Mouse (Mus musculus) MEL (cell line): ENCODE data around the gene Abl2. TPM values are rescaled to one million over a fixed set of nuclear protein-coding genes. Genes with fewer than 3 reads are reported as not detected.

Experiments
- DNase-seq: peaks from one replicate; pipeline ENCODE4 v3.0.0; 2011; ENCODE audit warnings: low read depth, low spot score
- H3K27ac ChIP-seq: 2 replicates; pipeline ENCODE4 v1.5.1; 2012; ENCODE audit warnings: low read depth, mild to moderate bottlenecking, control low read depth, low read length, moderate library complexity; ENCODE audit not compliant: control insufficient read depth
- H3K27me3 ChIP-seq, 2 experiments: fragments of 150-350 bp in 1 of 2; sonication (generic) in 1 of 2; 2 replicates each; pipeline ENCODE4 v1.6.1; 2012; ENCODE audit warnings: low read length in 2 of 2, mild to moderate bottlenecking in 2 of 2, improper control_type of control experiment in 1 of 2, moderate library complexity in 1 of 2; ENCODE audit not compliant: insufficient read depth in 2 of 2, control insufficient read depth in 1 of 2
- H3K36me3 ChIP-seq, 2 experiments: 2 replicates each; pipeline ENCODE4 v1.6.1; 2012 to 2014; ENCODE audit warnings: low read length in 2 of 2, improper control_type of control experiment in 1 of 2, inconsistent platforms in 1 of 2, mild to moderate bottlenecking in 1 of 2; ENCODE audit not compliant: insufficient read depth in 2 of 2, control insufficient read depth in 1 of 2
- H3K4me1 ChIP-seq, 2 experiments: fragments of 150-350 bp in 1 of 2; sonication (generic) in 1 of 2; 2 replicates each; pipeline ENCODE4 v1.6.1; 2012; ENCODE audit warnings: low read length in 2 of 2, improper control_type of control experiment in 1 of 2, mild to moderate bottlenecking in 1 of 2; ENCODE audit not compliant: insufficient read depth in 2 of 2, control insufficient read depth in 1 of 2
- H3K4me3 ChIP-seq, 2 experiments: fragments of 150-350 bp in 1 of 2; sonication (generic) in 1 of 2; 2 replicates each; pipeline ENCODE4 v1.5.1; 2012; ENCODE audit warnings: low read depth in 2 of 2, low read length in 2 of 2, mild to moderate bottlenecking in 2 of 2, moderate library complexity in 2 of 2, control low read depth in 1 of 2, improper control_type of control experiment in 1 of 2; ENCODE audit not compliant: control insufficient read depth in 1 of 2, insufficient read depth in 1 of 2
- H3K79me2 ChIP-seq: 2 replicates; pipeline ENCODE4 v1.6.1; 2012; ENCODE audit warnings: mild to moderate bottlenecking, low read length, moderate library complexity; ENCODE audit not compliant: control insufficient read depth, poor library complexity, insufficient read depth
- H3K9ac ChIP-seq: 2 replicates; pipeline ENCODE4 v1.6.1; 2012; ENCODE audit warnings: low read depth, mild to moderate bottlenecking, control low read depth, low read length, moderate library complexity; ENCODE audit not compliant: control insufficient read depth, poor library complexity, severe bottlenecking
- H3K9me3 ChIP-seq: fragments of 150-350 bp; sonication (generic); replicated peaks from 2 replicates; pipeline ENCODE4 v1.6.1; 2012; ENCODE audit warnings: mild to moderate bottlenecking, low read length, improper control_type of control experiment, moderate library complexity; ENCODE audit not compliant: insufficient read depth
- CHD1 ChIP-seq: IDR thresholded peaks from 2 replicates; pipeline ENCODE4 v1.6.1; 2012; ENCODE audit warnings: low read depth, mild to moderate bottlenecking, inconsistent platforms, low read length, improper control_type of control experiment
- GATA1 ChIP-seq: IDR thresholded peaks from 2 replicates; pipeline ENCODE4 v1.6.1; 2011; ENCODE audit warnings: low read depth, low read length, improper control_type of control experiment
- JUND ChIP-seq: IDR thresholded peaks from 2 replicates; pipeline ENCODE4 v1.6.1; 2011; ENCODE audit warnings: low read depth, mild to moderate bottlenecking, improper control_type of control experiment, low read length
- MAFK ChIP-seq: IDR thresholded peaks from 2 replicates; pipeline ENCODE4 v1.6.1; 2011; ENCODE audit warnings: low read depth, mild to moderate bottlenecking, low read length, improper control_type of control experiment, borderline replicate concordance
- MYB ChIP-seq: IDR thresholded peaks from 2 replicates; pipeline ENCODE4 v1.6.1; 2011; ENCODE audit warnings: mild to moderate bottlenecking, low read depth, low read length, improper control_type of control experiment
- NELFE ChIP-seq: IDR thresholded peaks from 2 replicates; pipeline ENCODE4 v1.6.1; 2011; ENCODE audit warnings: low read depth, low read length, improper control_type of control experiment
- RAD21 ChIP-seq: IDR thresholded peaks from 2 replicates; pipeline ENCODE4 v1.6.1; 2011; ENCODE audit warnings: mild to moderate bottlenecking, low read depth, low read length, improper control_type of control experiment
- RCOR1 ChIP-seq: IDR thresholded peaks from 2 replicates; pipeline ENCODE4 v1.6.1; 2012; ENCODE audit warnings: low read depth, mild to moderate bottlenecking, inconsistent platforms, low read length, improper control_type of control experiment
- SMC3 ChIP-seq: IDR thresholded peaks from 2 replicates; pipeline ENCODE4 v1.6.1; 2011; ENCODE audit warnings: low read depth, low read length, improper control_type of control experiment
- TCF12 ChIP-seq: IDR thresholded peaks from 2 replicates; pipeline ENCODE4 v1.6.1; 2014; ENCODE audit warnings: low read depth, mild to moderate bottlenecking, inconsistent platforms, low read length, improper control_type of control experiment, moderate library complexity
- UBTF ChIP-seq: IDR thresholded peaks from 2 replicates; pipeline ENCODE4 v1.6.1; 2012; ENCODE audit warnings: low read depth, mild to moderate bottlenecking, inconsistent platforms, low read length, improper control_type of control experiment, moderate library complexity, borderline replicate concordance; ENCODE audit not compliant: insufficient read depth
- USF2 ChIP-seq, 2 experiments: IDR thresholded peaks; 2 replicates each; pipeline ENCODE4 v1.6.1; 2011 to 2012; ENCODE audit warnings: improper control_type of control experiment in 2 of 2, low read length in 2 of 2, borderline replicate concordance in 1 of 2, inconsistent platforms in 1 of 2, low read depth in 1 of 2, mild to moderate bottlenecking in 1 of 2; ENCODE audit not compliant: insufficient read depth in 1 of 2
- ZMIZ1 ChIP-seq: IDR thresholded peaks from 2 replicates; pipeline ENCODE4 v1.6.1; 2012; ENCODE audit warnings: low read depth, mild to moderate bottlenecking, inconsistent platforms, low read length, improper control_type of control experiment, moderate library complexity
- ZNF384 ChIP-seq: IDR thresholded peaks from 2 replicates; pipeline ENCODE4 v1.6.1; 2012; ENCODE audit warnings: low read depth, mild to moderate bottlenecking, inconsistent platforms, low read length, improper control_type of control experiment
- polyA plus RNA-seq, 2 experiments: library from polyadenylated mRNA; stranded (reverse) in 1 of 2; unstranded in 1 of 2; fragments of >175 nt in 1 of 2; fragments of >200 nt in 1 of 2; gene quantifications; 2 replicates each; pipeline versions ENCODE4 v1.2.1 to v1.2.4; 2012; ENCODE audit warnings: low replicate concordance in 2 of 2, low read depth in 1 of 2; ENCODE audit not compliant: insufficient read length in 2 of 2, insufficient read depth in 1 of 2, missing spikeins in 1 of 2
- total RNA-seq: library from RNA; depleted of rRNA; stranded (reverse); fragments of 300-350 nt; gene quantifications from 2 replicates; pipeline ENCODE4 v1.2.3, GENCODE M21; 2012

Gene Abl2
- total and polyA plus RNA-seq, 3 experiments: 13.8 to 17.5 TPM; not detected in 1

DNA sequence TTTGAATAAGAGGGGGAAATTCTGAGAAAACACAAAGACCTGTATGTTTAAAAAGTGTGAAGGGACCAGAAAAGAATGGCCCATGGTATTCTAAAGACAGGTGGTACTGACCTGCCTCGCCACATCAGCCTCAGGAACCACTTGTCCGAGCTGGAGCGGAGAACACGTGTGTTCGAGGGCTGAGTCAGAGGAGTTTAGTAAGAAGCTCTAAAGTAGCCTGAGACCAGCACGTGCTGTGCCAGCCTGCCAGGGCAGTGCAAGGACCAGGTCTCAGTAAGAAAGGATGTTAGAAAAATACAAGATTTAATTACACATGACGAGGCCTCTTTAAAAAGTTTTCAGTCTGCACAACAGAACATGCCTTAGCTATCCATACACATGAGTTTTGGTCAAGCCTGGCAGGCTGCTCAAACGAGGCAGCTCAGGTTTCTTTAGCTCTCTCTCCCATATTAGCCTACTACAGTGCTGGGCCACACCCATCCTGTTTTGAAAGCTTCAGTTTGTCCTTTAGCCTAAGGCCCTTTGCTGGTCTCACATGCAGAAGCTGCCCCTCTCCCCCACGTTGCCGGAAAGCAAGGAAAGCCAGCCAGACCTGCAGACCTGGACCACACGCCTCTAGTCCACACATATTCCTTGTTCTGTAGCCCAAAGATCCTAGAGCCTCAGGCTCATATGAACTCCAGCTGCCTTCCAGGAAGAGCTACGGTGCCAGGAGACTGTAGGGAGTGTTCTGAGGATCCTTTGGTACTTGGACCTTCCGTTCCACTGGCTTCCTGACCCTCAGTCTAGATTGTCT is 96.3 kb downstream of the Abl2 start:
- H3K27ac ChIP-seq: no peak overlapping the region
- DNase-seq: no peak
- H3K36me3 ChIP-seq: peaks cover 0 to 2% of the 10 kb centered on the region in 2 experiments; a peak in 1 of 4 replicates
- H3K27me3 ChIP-seq: no peaks in the 10 kb centered on the region
- TF ChIP-seq RAD21: no peak
- TF ChIP-seq SMC3: no peak
- no peak for TF ChIP-seq MAFK
- no peak for TF ChIP-seq NELFE
- no peak for TF ChIP-seq MYB
- no peaks in the 10 kb centered on the region for H3K4me1 ChIP-seq
- H3K79me2 ChIP-seq: no peaks in the 10 kb centered on the region
- H3K4me3 ChIP-seq: no peak overlapping the region
- no peak overlapping the region for H3K9ac ChIP-seq
- H3K9me3 ChIP-seq: no peaks in the 10 kb centered on the region

DNA sequence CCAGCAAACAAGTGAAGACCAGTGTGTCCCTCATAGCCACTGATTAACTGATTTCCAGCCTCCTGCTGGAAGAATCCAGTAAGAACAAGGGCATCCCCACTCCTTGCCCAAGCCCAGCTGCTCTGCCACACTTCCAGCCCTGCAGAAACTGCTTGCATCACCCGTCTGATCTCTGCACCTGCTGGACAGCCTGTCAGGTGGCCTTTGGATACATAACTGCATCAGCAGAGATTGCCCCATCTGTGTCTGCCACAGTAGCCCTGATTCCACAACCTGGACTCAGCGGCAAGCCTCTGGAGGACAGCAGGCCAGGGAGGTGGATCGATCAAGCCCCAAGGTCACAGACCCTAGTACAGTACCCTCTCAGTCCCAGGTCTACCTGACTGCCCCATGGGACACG is 98.9 kb downstream of the Abl2 start:
- Histone ChIP-seq H3K27me3 (no peaks in the 10 kb centered on the region), H3K79me2 (no peaks in the 10 kb centered on the region), H3K4me1 (no peaks in the 10 kb centered on the region), H3K4me3 (no peak overlapping the region), H3K36me3 (peaks cover 0 to 2% of the 10 kb centered on the region in 2 experiments; a peak in 1 of 4 replicates), H3K27ac (no peak overlapping the region), H3K9ac (no peak overlapping the region), H3K9me3 (no peaks in the 10 kb centered on the region)
- no peak for TF ChIP-seq TCF12
- TF ChIP-seq JUND: no peak
- DNase-seq: no peak

DNA sequence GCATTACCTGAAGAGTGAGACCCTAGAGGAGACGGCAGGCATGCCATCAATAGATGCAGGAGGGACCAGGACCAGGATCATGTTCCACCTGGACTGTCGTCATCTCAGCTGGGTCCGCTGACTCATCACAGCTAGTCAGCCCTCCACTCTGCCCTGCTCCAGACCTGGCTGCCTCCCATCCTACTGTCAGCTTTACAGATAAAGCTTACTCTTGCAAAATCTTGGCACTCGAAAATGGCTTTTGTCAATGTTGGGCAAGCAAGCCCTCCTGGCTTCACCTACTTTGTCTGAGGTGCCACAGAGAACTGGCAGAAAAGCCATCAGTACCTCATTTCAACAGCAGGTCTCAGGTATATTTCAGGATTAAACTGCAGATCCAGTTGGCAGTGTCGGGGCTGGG is 100.1 kb downstream of the Abl2 start:
- H3K4me3 ChIP-seq: no peak overlapping the region
- no peaks in the 10 kb centered on the region for H3K9me3 ChIP-seq
- no peaks in the 10 kb centered on the region for H3K4me1 ChIP-seq
- no peak overlapping the region for H3K27ac ChIP-seq
- no peaks in the 10 kb centered on the region for H3K79me2 ChIP-seq
- TF ChIP-seq TCF12: no peak
- no peak for TF ChIP-seq NELFE
- no peak for TF ChIP-seq RCOR1
- TF ChIP-seq ZNF384: no peak
- TF ChIP-seq JUND: no peak
- no peak for TF ChIP-seq ZMIZ1
- no peak for TF ChIP-seq USF2 (IDR thresholded peaks at IDR 0.05; ENCODE audit: borderline replicate concordance in 1 of 2, insufficient read depth in 1 of 2, low read depth in 1 of 2, low read length in 2 of 2)
- TF ChIP-seq MAFK: no peak
- TF ChIP-seq UBTF: no peak
- no peak for TF ChIP-seq CHD1
- no peak for TF ChIP-seq GATA1
- TF ChIP-seq RAD21: no peak
- no peak overlapping the region for H3K9ac ChIP-seq
- peaks cover 0 to 2% of the 10 kb centered on the region in 2 experiments; a peak in 1 of 4 replicates for H3K36me3 ChIP-seq
- H3K27me3 ChIP-seq: no peaks in the 10 kb centered on the region
- no peak for DNase-seq
